Mouse (Mus musculus): Measurements from ENCODE around the gene Xrcc3.

GRCm38 (mm10) chr12:111832643-111833042 lies 19.0 kb upstream of the Xrcc3 start:
- TF ChIP-seq CTCF (conservative IDR thresholded peaks at IDR 0.05; ENCODE audit: insufficient read depth, insufficient read length, low read depth, low read length): no peak
- TF ChIP-seq POLR2A (IDR thresholded peaks at IDR 0.05; ENCODE audit: low read depth, low read length): no peak
